ENCODE assay signal across 23 mouse cellular contexts in genomic region chr12:56472856-56473647, GRCm38 (mm10).
DNase-seq lines count a peak whose midpoint lies in the region; ATAC-seq and TF ChIP-seq lines count a peak whose summit lies in the region.
"Had no signal": no experiment of that assay in that cellular context is flagged by ENCODE, and none has a peak within 500 bp of the region (broad histone marks: within the 10 kb centered on the region; RNA-seq: fewer than 3 reads in every experiment).

No protein-coding gene starts in this region.

- H3K27ac ChIP-seq in forebrain, embryonic 11.5 days (ENCODE audit: low read depth, low read length) = no peak overlapping the region
- H3K27ac ChIP-seq in forebrain, embryonic 15.5 days (replicated peaks) = no peak overlapping the region
- no peak overlapping the region for H3K27ac ChIP-seq in forebrain, embryonic 14.5 days (ENCODE audit: low read depth, low read length)
- H3K27ac ChIP-seq in forebrain, postnatal 0 days (ENCODE audit: low read depth, low read length) = no peak overlapping the region
- H3K27ac ChIP-seq in heart, embryonic 11.5 days (ENCODE audit: low read depth, low read length) = no peak overlapping the region
- H3K27ac ChIP-seq: heart, embryonic 13.5 days; hindbrain, embryonic 14.5 days; hindbrain, postnatal 0 days had no signal

- no peaks in the 10 kb centered on the region for H3K9me3 ChIP-seq in forebrain, embryonic 11.5 days (ENCODE audit: control insufficient read depth, low read length)
- H3K9me3 ChIP-seq in forebrain, embryonic 15.5 days = no peaks in the 10 kb centered on the region
- no peaks in the 10 kb centered on the region for H3K9me3 ChIP-seq in forebrain, embryonic 14.5 days (replicated peaks; ENCODE audit: control insufficient read depth, low read length)
- no peaks in the 10 kb centered on the region for H3K9me3 ChIP-seq in forebrain, postnatal 0 days (ENCODE audit: low read length)
- no peaks in the 10 kb centered on the region for H3K9me3 ChIP-seq in heart, embryonic 11.5 days (replicated peaks; ENCODE audit: control insufficient read depth, low read length)
- H3K9me3 ChIP-seq: heart, embryonic 13.5 days had no signal

- TF ChIP-seq POLR2A in brain, embryonic 14.5 days (IDR thresholded peaks at IDR 0.05; ENCODE audit: borderline replicate concordance, extremely low read depth, insufficient read depth, insufficient read length, poor library complexity, severe bottlenecking) = no peak

- H3K4me3 ChIP-seq in forebrain, embryonic 11.5 days (ENCODE audit: low read depth, low read length) = no peak overlapping the region
- H3K4me3 ChIP-seq in forebrain, embryonic 15.5 days = no peak overlapping the region
- H3K4me3 ChIP-seq in forebrain, embryonic 14.5 days (ENCODE audit: low read depth, low read length) = no peak overlapping the region
- no peak overlapping the region for H3K4me3 ChIP-seq in forebrain, postnatal 0 days (ENCODE audit: low read depth, low read length)
- no peak overlapping the region for H3K4me3 ChIP-seq in heart, embryonic 11.5 days (ENCODE audit: low read depth, low read length)
- H3K4me3 ChIP-seq: heart, embryonic 13.5 days had no signal

- WGBS in forebrain, embryonic 11.5 days = 21% methylated on average over 10 of the region's 10 CpGs
- 11% methylated on average over 10 of the region's 10 CpGs for WGBS in forebrain, embryonic 15.5 days
- WGBS in forebrain, embryonic 14.5 days = 7% methylated on average over 10 of the region's 10 CpGs
- 16% methylated on average over 10 of the region's 10 CpGs for WGBS in forebrain, postnatal 0 days
- WGBS in heart, embryonic 11.5 days (ENCODE audit: insufficient replicate concordance) = 70% methylated on average over 10 of the region's 10 CpGs

- no peak overlapping the region for H3K4me2 ChIP-seq in forebrain, embryonic 11.5 days (ENCODE audit: low read depth, low read length, severe bottlenecking)
- no peak overlapping the region for H3K4me2 ChIP-seq in forebrain, embryonic 15.5 days (replicated peaks)
- no peak overlapping the region for H3K4me2 ChIP-seq in forebrain, embryonic 14.5 days (ENCODE audit: low read length)
- H3K4me2 ChIP-seq in forebrain, postnatal 0 days (ENCODE audit: low read depth) = no peak overlapping the region
- no peak overlapping the region for H3K4me2 ChIP-seq in heart, embryonic 11.5 days
- H3K4me2 ChIP-seq: heart, embryonic 13.5 days; hindbrain, embryonic 14.5 days had no signal

- H3K36me3 ChIP-seq in forebrain, embryonic 11.5 days (ENCODE audit: control insufficient read depth, insufficient read depth, low read length) = no peaks in the 10 kb centered on the region
- H3K36me3 ChIP-seq in forebrain, embryonic 15.5 days = no peaks in the 10 kb centered on the region
- H3K36me3 ChIP-seq in forebrain, embryonic 14.5 days (ENCODE audit: control insufficient read depth, insufficient read depth, low read length) = no peaks in the 10 kb centered on the region
- no peaks in the 10 kb centered on the region for H3K36me3 ChIP-seq in forebrain, postnatal 0 days (ENCODE audit: insufficient read depth)
- no peaks in the 10 kb centered on the region for H3K36me3 ChIP-seq in heart, embryonic 11.5 days (ENCODE audit: control insufficient read depth, insufficient read depth, low read length)
- H3K36me3 ChIP-seq: heart, embryonic 13.5 days had no signal

- no peak overlapping the region for H3K9ac ChIP-seq in forebrain, embryonic 11.5 days (ENCODE audit: low read length)
- H3K9ac ChIP-seq in forebrain, embryonic 15.5 days (replicated peaks) = no peak overlapping the region
- no peak overlapping the region for H3K9ac ChIP-seq in forebrain, embryonic 14.5 days (ENCODE audit: low read length)
- H3K9ac ChIP-seq in forebrain, postnatal 0 days = no peak overlapping the region
- H3K9ac ChIP-seq in heart, embryonic 11.5 days (ENCODE audit: low read depth, low read length) = no peak overlapping the region
- H3K9ac ChIP-seq: heart, embryonic 13.5 days; hindbrain, embryonic 14.5 days had no signal

- peaks cover 84% of the 10 kb centered on the region for H3K27me3 ChIP-seq in forebrain, embryonic 11.5 days (ENCODE audit: control insufficient read depth, insufficient read depth, low read length)
- H3K27me3 ChIP-seq in forebrain, embryonic 15.5 days = peaks cover 92% of the 10 kb centered on the region
- peaks cover 87% of the 10 kb centered on the region for H3K27me3 ChIP-seq in forebrain, embryonic 14.5 days (replicated peaks; ENCODE audit: control insufficient read depth, insufficient read depth, low read length)
- H3K27me3 ChIP-seq in forebrain, postnatal 0 days (ENCODE audit: insufficient read depth, low read length) = peaks cover 84% of the 10 kb centered on the region
- H3K27me3 ChIP-seq in heart, embryonic 11.5 days (ENCODE audit: control insufficient read depth, insufficient read depth, low read length) = no peaks in the 10 kb centered on the region
- H3K27me3 ChIP-seq: heart, embryonic 13.5 days had no signal

- TF ChIP-seq CTCF in forebrain, postnatal 0 days (IDR thresholded peaks at IDR 0.05; ENCODE audit: low read depth) = no peak
- TF ChIP-seq CTCF in brain, embryonic 14.5 days (IDR thresholded peaks at IDR 0.05; ENCODE audit: borderline replicate concordance, extremely low read depth, insufficient read depth, insufficient read length) = no peak

- ATAC-seq in forebrain, embryonic 11.5 days (replicated peaks; ENCODE audit: low FRiP score) = peak; percentile 71
- ATAC-seq in forebrain, embryonic 15.5 days (replicated peaks) = no peak
- ATAC-seq in forebrain, embryonic 14.5 days = no peak; the same call in 1 of the 2 replicates
- no peak for ATAC-seq in forebrain, postnatal 0 days
- no peak for ATAC-seq in heart, embryonic 11.5 days (replicated peaks; ENCODE audit: insufficient number of reproducible peaks, low FRiP score, low TSS enrichment)
- ATAC-seq: hindbrain, postnatal 0 days; inflammation-experienced regulatory T-cells, adult 6 months; intestine, embryonic 16.5 days had no signal

- peaks cover 5% of the 10 kb centered on the region; the same call in 1 of the 2 replicates for H3K4me1 ChIP-seq in forebrain, embryonic 11.5 days (replicated peaks; ENCODE audit: control insufficient read depth, insufficient read depth, low read length)
- peaks cover 7% of the 10 kb centered on the region for H3K4me1 ChIP-seq in forebrain, embryonic 15.5 days
- no peaks in the 10 kb centered on the region for H3K4me1 ChIP-seq in forebrain, embryonic 14.5 days (ENCODE audit: control insufficient read depth, insufficient read depth, low read length)
- H3K4me1 ChIP-seq in forebrain, postnatal 0 days (ENCODE audit: insufficient read depth) = no peaks in the 10 kb centered on the region
- no peaks in the 10 kb centered on the region for H3K4me1 ChIP-seq in heart, embryonic 11.5 days (ENCODE audit: control insufficient read depth, insufficient read depth, low read length)
- H3K4me1 ChIP-seq: heart, embryonic 13.5 days had no signal

- DNase-seq in forebrain, embryonic 11.5 days (ENCODE audit: low spot score) = peak; percentile 62
- DNase-seq in forebrain, embryonic 14.5 days (ENCODE audit: low spot score) = peak; percentile 63
- DNase-seq in forebrain, postnatal 0 days = no peak
- peak; percentile 75 for DNase-seq in brain, embryonic 14.5 days (ENCODE audit: low read depth)
- DNase-seq in right cerebral cortex, adult 18-20 months = no peak
- DNase-seq: adrenal gland, adult 2 months; adrenal gland, postnatal 14 days; B cell, adult 2 months; cerebellum, adult 11-12 months; cerebellum, adult 8-10 months; cerebellum, postnatal 10 days; cerebellum, postnatal 36 days; gastrocnemius, postnatal 25 days; heart, adult 18-20 months; heart, postnatal 14 days; heart, postnatal 4 days had no signal

Comparison
In these comparisons a context has a peak if more than half of its experiments do, and no peak if none do; other contexts are left out.
1. DNase-seq: peak in forebrain, embryonic 11.5 days (single experiment), forebrain, embryonic 14.5 days (single experiment) and brain, embryonic 14.5 days (single experiment); none in forebrain, postnatal 0 days (single experiment) and right cerebral cortex, adult 18-20 months (single experiment).